Mouse (Mus musculus) liver, postnatal 0 days (tissue): Measurements from ENCODE around the gene Mccc1.
A peak's percentile ranks its signal among the peaks of the same experiment; 100 is the strongest.

Experiments used
- CTCF ChIP-seq: sonication (generic); IDR thresholded peaks from 2 replicates; pipeline ENCODE4 v1.5.1; 2016; ENCODE audit warnings: antibody characterized with exemption, low read depth
- EP300 ChIP-seq: IDR thresholded peaks from 2 replicates; pipeline ENCODE4 v1.6.1; 2016; ENCODE audit warnings: antibody characterized with exemption, low read depth, mild to moderate bottlenecking

GRCm38 (mm10) chr3:35923495-35923894 is 77.0 kb downstream of the Mccc1 start:
- no peak for TF ChIP-seq CTCF
- TF ChIP-seq EP300, result peak; percentile 95
